Mouse (Mus musculus): ENCODE data around the gene Abi3bp. TPM values are rescaled to one million over a fixed set of nuclear protein-coding genes. Genes with fewer than 3 reads are reported as not detected.

The Abi3bp gene
- polyA plus RNA-seq, 1 experiment, result 0.01 TPM

DNA sequence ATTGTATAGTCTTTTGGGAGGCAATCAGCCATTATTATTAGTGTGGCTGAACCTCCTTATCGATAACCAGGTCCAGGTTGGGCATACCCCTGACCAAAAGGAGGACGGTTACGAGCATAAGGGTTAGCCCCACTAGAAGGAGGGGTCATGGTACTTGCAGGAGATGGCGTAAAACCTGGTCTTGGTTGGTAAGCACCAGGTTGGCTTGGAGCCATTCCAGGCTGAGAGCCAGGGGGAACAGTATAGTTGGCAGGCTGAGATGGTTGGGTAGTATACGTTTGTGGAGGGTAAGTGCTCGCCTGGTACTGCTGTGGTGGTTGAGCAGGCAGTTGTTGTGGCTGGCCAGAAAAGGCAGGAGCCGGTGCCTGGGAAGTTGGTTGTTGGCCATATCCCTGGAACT lies 213.0 kb downstream of the Abi3bp start:
- Histone ChIP-seq H3ac (ENCODE audit: control insufficient read depth, insufficient read length) (no peak overlapping the region), H3K36me3 (ENCODE audit: control insufficient read depth, insufficient read depth) (peaks cover 70% of the 10 kb centered on the region), H3K4me2 (ENCODE audit: low read depth) (no peak overlapping the region), H3K27me3 (ENCODE audit: control insufficient read depth, insufficient read depth, insufficient read length) (no peaks in the 10 kb centered on the region), H3K79me2 (ENCODE audit: control insufficient read depth, insufficient read depth) (no peaks in the 10 kb centered on the region), H3K4me3 (no peak overlapping the region)
- TF ChIP-seq E2F4 (IDR thresholded peaks at IDR 0.05; ENCODE audit: insufficient read depth) (no peak), CEBPB (IDR thresholded peaks at IDR 0.05; ENCODE audit: insufficient read depth, poor library complexity, severe bottlenecking) (no peak), POLR2A (IDR thresholded peaks at IDR 0.05; ENCODE audit: insufficient read length, low read depth) (no peak), POLR2AphosphoS2 (IDR thresholded peaks at IDR 0.05; ENCODE audit: insufficient read length, low read depth) (no peak), SRF (IDR thresholded peaks at IDR 0.05; ENCODE audit: control insufficient read depth, insufficient read length, low read depth) (no peak), TCF3 (IDR thresholded peaks at IDR 0.05; ENCODE audit: insufficient read length, low read depth) (no peak), USF1 (IDR thresholded peaks at IDR 0.05; ENCODE audit: low read depth) (no peak), REST (IDR thresholded peaks at IDR 0.05; ENCODE audit: insufficient read depth, insufficient read length) (no peak), MYOG (IDR thresholded peaks at IDR 0.05; ENCODE audit: control insufficient read depth in 1 of 3, insufficient read depth in 1 of 3, insufficient read length in 2 of 3, low read depth in 2 of 3) (no peak), MAX (IDR thresholded peaks at IDR 0.05; ENCODE audit: low read depth) (no peak), TCF12 (IDR thresholded peaks at IDR 0.05; ENCODE audit: insufficient read depth, poor library complexity, severe bottlenecking) (no peak), MYOD1 (IDR thresholded peaks at IDR 0.05; ENCODE audit: control insufficient read depth in 1 of 3, insufficient read length in 2 of 3, low read depth in 2 of 3) (no peak)

DNA sequence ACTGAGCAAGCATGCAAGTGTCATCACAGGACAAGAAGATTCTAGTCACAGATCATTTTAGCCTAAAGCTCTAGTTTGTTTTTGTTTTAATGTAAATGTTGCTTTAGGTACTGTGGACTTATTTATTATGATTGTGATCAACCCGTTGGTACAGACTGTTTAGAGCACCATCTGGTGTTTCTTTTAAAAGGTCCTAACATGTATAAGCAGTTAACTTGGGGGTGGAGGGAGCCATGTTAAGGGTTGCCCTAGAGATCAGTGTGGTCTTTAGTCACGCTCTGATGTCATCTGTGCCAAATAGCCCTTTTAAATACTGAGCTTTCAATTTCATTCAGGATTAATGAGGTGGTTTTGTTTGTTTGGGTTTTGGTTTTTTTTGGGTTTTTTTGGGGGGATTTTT lies 218.8 kb downstream of the Abi3bp start:
- no peak overlapping the region for H3ac ChIP-seq (ENCODE audit: control insufficient read depth, insufficient read length)
- no peak overlapping the region for H3K4me2 ChIP-seq (ENCODE audit: low read depth)
- H3K27me3 ChIP-seq (ENCODE audit: control insufficient read depth, insufficient read depth, insufficient read length), result no peaks in the 10 kb centered on the region
- H3K4me3 ChIP-seq, result no peak overlapping the region
- TF ChIP-seq E2F4 (IDR thresholded peaks at IDR 0.05; ENCODE audit: insufficient read depth), result no peak
- TF ChIP-seq TCF3 (IDR thresholded peaks at IDR 0.05; ENCODE audit: insufficient read length, low read depth), result no peak
- no peak for TF ChIP-seq TCF12 (IDR thresholded peaks at IDR 0.05; ENCODE audit: insufficient read depth, poor library complexity, severe bottlenecking)
- no peak for TF ChIP-seq SRF (IDR thresholded peaks at IDR 0.05; ENCODE audit: control insufficient read depth, insufficient read length, low read depth)
- no peak for TF ChIP-seq MYOG (IDR thresholded peaks at IDR 0.05; ENCODE audit: control insufficient read depth in 1 of 3, insufficient read depth in 1 of 3, insufficient read length in 2 of 3, low read depth in 2 of 3)
- TF ChIP-seq POLR2A (IDR thresholded peaks at IDR 0.05; ENCODE audit: insufficient read length, low read depth), result no peak
- no peak for TF ChIP-seq MAX (IDR thresholded peaks at IDR 0.05; ENCODE audit: low read depth)
- TF ChIP-seq USF1 (IDR thresholded peaks at IDR 0.05; ENCODE audit: low read depth), result no peak
- TF ChIP-seq CEBPB (IDR thresholded peaks at IDR 0.05; ENCODE audit: insufficient read depth, poor library complexity, severe bottlenecking), result no peak
- TF ChIP-seq POLR2AphosphoS2 (IDR thresholded peaks at IDR 0.05; ENCODE audit: insufficient read length, low read depth), result no peak
- TF ChIP-seq REST (IDR thresholded peaks at IDR 0.05; ENCODE audit: insufficient read depth, insufficient read length), result no peak
- no peak for TF ChIP-seq MYOD1 (IDR thresholded peaks at IDR 0.05; ENCODE audit: control insufficient read depth in 1 of 3, insufficient read length in 2 of 3, low read depth in 2 of 3)
- peaks cover 6% of the 10 kb centered on the region for H3K79me2 ChIP-seq (ENCODE audit: control insufficient read depth, insufficient read depth)
- peaks cover 66% of the 10 kb centered on the region for H3K36me3 ChIP-seq (ENCODE audit: control insufficient read depth, insufficient read depth)

DNA sequence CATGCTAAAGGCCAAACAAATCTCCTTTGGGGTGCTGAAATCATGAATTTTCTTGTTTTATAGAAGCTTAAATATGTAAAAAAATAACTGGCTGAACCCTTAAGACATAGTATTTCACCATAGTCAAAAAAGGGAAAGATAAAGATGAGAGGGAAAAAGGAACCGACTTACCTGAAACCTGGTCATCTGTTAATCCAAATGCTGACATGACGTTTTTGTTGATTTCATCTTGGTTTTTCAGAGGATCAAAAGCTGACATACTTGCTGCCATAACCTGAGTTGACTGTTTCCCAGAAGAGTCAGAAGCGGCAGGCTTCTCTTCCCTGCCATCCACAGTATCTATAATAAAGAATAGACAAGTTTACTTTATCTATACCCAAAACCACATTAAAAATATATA lies 223.2 kb downstream of the Abi3bp start:
- Histone ChIP-seq H3K27me3 (ENCODE audit: control insufficient read depth, insufficient read depth, insufficient read length) (no peaks in the 10 kb centered on the region), H3K79me2 (ENCODE audit: control insufficient read depth, insufficient read depth) (peaks cover 17% of the 10 kb centered on the region), H3K36me3 (ENCODE audit: control insufficient read depth, insufficient read depth) (peaks cover 49% of the 10 kb centered on the region), H3K4me2 (ENCODE audit: low read depth) (no peak overlapping the region), H3K4me3 (no peak overlapping the region), H3ac (ENCODE audit: control insufficient read depth, insufficient read length) (no peak overlapping the region)
- TF ChIP-seq CEBPB (IDR thresholded peaks at IDR 0.05; ENCODE audit: insufficient read depth, poor library complexity, severe bottlenecking), result no peak
- TF ChIP-seq MAX (IDR thresholded peaks at IDR 0.05; ENCODE audit: low read depth), result no peak
- no peak for TF ChIP-seq TCF12 (IDR thresholded peaks at IDR 0.05; ENCODE audit: insufficient read depth, poor library complexity, severe bottlenecking)
- no peak for TF ChIP-seq POLR2A (IDR thresholded peaks at IDR 0.05; ENCODE audit: insufficient read length, low read depth)
- TF ChIP-seq MYOG (IDR thresholded peaks at IDR 0.05; ENCODE audit: control insufficient read depth in 1 of 3, insufficient read depth in 1 of 3, insufficient read length in 2 of 3, low read depth in 2 of 3), result no peak

DNA sequence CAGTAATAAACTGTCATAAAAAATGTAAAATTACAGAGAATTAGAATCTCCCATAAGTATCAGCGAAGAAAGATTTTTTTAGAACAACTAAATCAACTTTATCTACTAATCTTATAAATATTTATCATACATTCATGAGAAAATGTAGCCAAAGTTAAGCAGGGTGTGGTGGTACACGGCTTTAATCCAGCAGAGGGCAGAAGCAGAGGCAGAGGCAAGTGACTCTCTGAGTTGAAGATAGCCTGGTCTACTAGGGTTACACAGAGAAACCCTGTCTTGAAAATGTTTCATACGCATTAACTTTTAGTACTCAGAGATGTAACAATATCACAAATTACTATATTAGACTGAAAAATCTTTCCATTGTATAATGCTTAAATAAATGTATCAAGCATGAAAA lies 228.1 kb downstream of the Abi3bp start:
- TF ChIP-seq TCF12 (IDR thresholded peaks at IDR 0.05; ENCODE audit: insufficient read depth, poor library complexity, severe bottlenecking), result no peak
- no peak for TF ChIP-seq CEBPB (IDR thresholded peaks at IDR 0.05; ENCODE audit: insufficient read depth, poor library complexity, severe bottlenecking)
- no peak for TF ChIP-seq MAX (IDR thresholded peaks at IDR 0.05; ENCODE audit: low read depth)
- TF ChIP-seq USF1 (IDR thresholded peaks at IDR 0.05; ENCODE audit: low read depth), result no peak
- no peak for TF ChIP-seq TCF3 (IDR thresholded peaks at IDR 0.05; ENCODE audit: insufficient read length, low read depth)
- no peak for TF ChIP-seq REST (IDR thresholded peaks at IDR 0.05; ENCODE audit: insufficient read depth, insufficient read length)
- TF ChIP-seq E2F4 (IDR thresholded peaks at IDR 0.05; ENCODE audit: insufficient read depth), result no peak
- no peak for TF ChIP-seq SRF (IDR thresholded peaks at IDR 0.05; ENCODE audit: control insufficient read depth, insufficient read length, low read depth)
- peaks cover 18% of the 10 kb centered on the region for H3K79me2 ChIP-seq (ENCODE audit: control insufficient read depth, insufficient read depth)
- H3K27me3 ChIP-seq (ENCODE audit: control insufficient read depth, insufficient read depth, insufficient read length), result no peaks in the 10 kb centered on the region
- H3ac ChIP-seq (ENCODE audit: control insufficient read depth, insufficient read length), result no peak overlapping the region
- H3K4me3 ChIP-seq, result no peak overlapping the region
- peaks cover 55% of the 10 kb centered on the region for H3K36me3 ChIP-seq (ENCODE audit: control insufficient read depth, insufficient read depth)
- H3K4me2 ChIP-seq (ENCODE audit: low read depth), result no peak overlapping the region

DNA sequence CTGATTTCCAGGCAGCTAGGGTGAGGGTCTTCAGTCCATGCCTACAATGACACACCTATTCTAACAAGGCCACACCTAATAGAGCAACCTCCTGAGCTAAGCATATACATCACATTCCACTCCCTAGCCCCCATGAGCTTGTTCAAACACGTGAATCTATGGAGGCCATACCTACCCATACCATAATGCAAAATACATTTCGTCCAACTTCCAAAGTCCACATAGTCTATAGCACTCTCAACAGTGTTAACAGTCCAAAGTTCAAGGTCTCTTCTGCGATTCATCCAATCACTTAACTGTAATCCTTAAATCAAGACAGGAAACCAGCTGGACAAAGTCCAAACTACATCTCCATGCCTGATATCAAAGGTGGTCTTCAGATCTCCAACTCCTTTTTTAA lies 232.4 kb downstream of the Abi3bp start:
- Histone ChIP-seq H3K27me3 (ENCODE audit: control insufficient read depth, insufficient read depth, insufficient read length) (no peaks in the 10 kb centered on the region), H3K4me3 (no peak overlapping the region), H3ac (ENCODE audit: control insufficient read depth, insufficient read length) (no peak overlapping the region), H3K79me2 (ENCODE audit: control insufficient read depth, insufficient read depth) (peaks cover 32% of the 10 kb centered on the region), H3K36me3 (ENCODE audit: control insufficient read depth, insufficient read depth) (peaks cover 56% of the 10 kb centered on the region), H3K4me2 (ENCODE audit: low read depth) (no peak overlapping the region)
- TF ChIP-seq E2F4 (IDR thresholded peaks at IDR 0.05; ENCODE audit: insufficient read depth) (no peak), MYOG (IDR thresholded peaks at IDR 0.05; ENCODE audit: control insufficient read depth in 1 of 3, insufficient read depth in 1 of 3, insufficient read length in 2 of 3, low read depth in 2 of 3) (no peak), TCF12 (IDR thresholded peaks at IDR 0.05; ENCODE audit: insufficient read depth, poor library complexity, severe bottlenecking) (no peak), CEBPB (IDR thresholded peaks at IDR 0.05; ENCODE audit: insufficient read depth, poor library complexity, severe bottlenecking) (no peak), POLR2A (IDR thresholded peaks at IDR 0.05; ENCODE audit: insufficient read length, low read depth) (no peak), REST (IDR thresholded peaks at IDR 0.05; ENCODE audit: insufficient read depth, insufficient read length) (no peak), MAX (IDR thresholded peaks at IDR 0.05; ENCODE audit: low read depth) (no peak), MYOD1 (IDR thresholded peaks at IDR 0.05; ENCODE audit: control insufficient read depth in 1 of 3, insufficient read length in 2 of 3, low read depth in 2 of 3) (no peak)
